Mouse (Mus musculus): ENCODE measurements around the gene Melk.
A peak's percentile ranks its signal among the peaks of the same experiment; 100 is the strongest.

The Melk gene

DNA sequence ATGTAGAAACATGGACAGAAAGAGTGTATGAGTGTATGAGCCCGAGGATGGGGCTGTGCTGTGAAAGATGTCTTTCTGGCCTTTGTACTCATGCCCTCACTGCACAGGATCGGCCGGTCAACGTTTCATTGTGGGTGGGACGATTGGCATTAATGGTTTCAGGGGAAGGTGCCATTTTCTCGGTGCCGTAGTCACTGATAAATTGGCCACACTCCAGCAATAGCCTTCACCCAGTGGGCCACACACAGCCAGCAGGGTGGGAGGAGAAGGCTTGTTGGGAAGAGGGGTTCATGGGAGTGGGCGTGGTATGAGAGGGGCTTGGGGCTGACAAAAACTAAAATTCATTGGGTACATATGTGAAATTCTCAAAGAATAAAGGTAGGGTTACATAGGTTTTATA lies 34.3 kb downstream of the Melk start:
- no peak for DNase-seq

GRCm38 (mm10) chr4:44361670-44362069 lies 61.0 kb downstream of the Melk start:
- DNase-seq, result no peak

GRCm38 (mm10) chr4:44363434-44364013 lies 62.8 kb downstream of the Melk start:
- DNase-seq, result no peak

GRCm38 (mm10) chr4:44392231-44393216 lies 91.8 kb downstream of the Melk start:
- DNase-seq, result no peak

GRCm38 (mm10) chr4:44402607-44403006 lies 101.9 kb downstream of the Melk start:
- peak; percentile 53 for DNase-seq

DNA sequence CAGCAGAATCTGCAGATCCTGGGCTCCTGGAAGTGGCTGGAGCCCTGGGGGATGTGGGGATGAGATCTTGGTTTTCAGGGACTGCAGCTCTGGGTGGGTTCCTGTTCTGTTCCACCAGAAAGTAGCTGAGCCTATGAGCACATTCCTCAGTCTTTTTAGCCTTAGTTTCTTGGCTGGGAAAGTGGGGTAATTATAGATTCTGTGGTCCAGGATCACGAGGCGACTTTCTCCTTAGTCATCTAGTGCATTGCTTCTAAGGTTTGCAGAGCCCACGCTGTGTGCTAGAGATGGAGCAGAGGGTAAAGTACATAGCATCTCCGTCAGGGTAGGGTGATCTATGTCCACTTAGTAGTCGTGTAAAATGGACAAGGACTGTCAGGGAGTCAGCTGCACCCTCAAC lies 103.8 kb downstream of the Melk start:
- DNase-seq, result no peak

Measured in embryo, embryonic 11 days (tissue).